Mouse (Mus musculus) megakaryocyte, adult 5-6 weeks (primary cell): ENCODE data around the gene Cnpy2. TPM values are rescaled to one million over a fixed set of nuclear protein-coding genes. Genes with fewer than 3 reads are reported as not detected.
A peak's percentile ranks its signal among the peaks of the same experiment; 100 is the strongest.
"Not testable (repeated sequence)": the region's sequence is repeated elsewhere in the genome, so short reads cannot be mapped to it uniquely, and the experiment has no call there.

Experiments
- ATAC-seq: 2 replicates; pipeline ENCODE4 v1.8.0; 2016; ENCODE audit warnings: mild to moderate bottlenecking, inconsistent platforms; ENCODE audit not compliant: poor library complexity, severe bottlenecking
- total RNA-seq, 2 experiments: library from RNA; stranded (forward) in 1 of 2; stranded (reverse) in 1 of 2; fragments of 153-499, 151-499 nt in 1 of 2; fragments of 221-1000, 200-1000 nt in 1 of 2; gene quantifications; 2 replicates each; pipeline versions ENCODE4 v1.2.3 to v1.2.4; 2015 to 2017

Cnpy2 gene
- total RNA-seq, 2 experiments from 2014 or later, result 78.6 to 84.5 TPM

- ATAC-seq, result no peak
Measured at GRCm38 (mm10) chr10:128310177-128310576, 12.1 kb upstream of the Cnpy2 start.

DNA sequence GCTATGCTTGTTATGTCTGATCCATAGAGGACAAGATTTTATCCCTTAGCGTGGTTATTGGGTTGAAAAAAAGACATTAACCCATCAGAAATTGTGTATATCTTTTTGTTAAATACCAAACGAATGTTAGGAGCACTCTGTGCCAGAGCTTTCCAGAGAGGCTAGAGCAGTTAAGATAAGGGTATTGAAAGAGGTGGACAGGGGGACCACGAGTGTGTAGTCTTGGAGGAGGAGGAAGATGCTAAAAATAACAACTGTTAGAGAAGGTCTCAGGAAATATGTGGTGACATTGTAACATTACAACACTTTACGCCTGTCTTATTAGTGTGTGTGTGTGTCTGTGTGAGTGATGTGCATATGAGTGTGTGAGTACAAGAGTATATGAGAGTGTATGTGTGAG lies 11.4 kb upstream of the Cnpy2 start:
- no peak for ATAC-seq

GRCm38 (mm10) chr10:128315578-128315977 lies 6.7 kb upstream of the Cnpy2 start:
- no peak for ATAC-seq

GRCm38 (mm10) chr10:128321641-128322040 lies 618 bp upstream of the Cnpy2 start:
- ATAC-seq, result no peak

DNA sequence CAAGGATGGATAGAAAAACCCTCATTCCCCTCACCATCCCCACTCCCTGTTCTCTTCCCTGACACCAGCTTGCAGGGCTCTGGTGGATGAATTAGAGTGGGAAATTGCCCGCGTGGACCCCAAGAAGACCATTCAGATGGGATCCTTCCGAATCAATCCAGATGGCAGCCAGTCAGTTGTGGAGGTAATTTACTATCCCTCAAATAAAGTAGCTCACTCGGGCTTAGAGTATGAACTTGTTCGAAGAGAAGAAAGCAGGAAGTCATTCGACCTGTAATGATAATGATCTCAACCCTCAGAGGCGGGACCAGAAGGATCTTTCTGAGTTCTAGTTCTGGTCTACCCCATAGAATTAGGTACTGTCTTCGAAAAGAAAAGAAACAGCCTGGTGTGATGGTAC lies 1.3 kb downstream of the Cnpy2 start:
- no peak for ATAC-seq

DNA sequence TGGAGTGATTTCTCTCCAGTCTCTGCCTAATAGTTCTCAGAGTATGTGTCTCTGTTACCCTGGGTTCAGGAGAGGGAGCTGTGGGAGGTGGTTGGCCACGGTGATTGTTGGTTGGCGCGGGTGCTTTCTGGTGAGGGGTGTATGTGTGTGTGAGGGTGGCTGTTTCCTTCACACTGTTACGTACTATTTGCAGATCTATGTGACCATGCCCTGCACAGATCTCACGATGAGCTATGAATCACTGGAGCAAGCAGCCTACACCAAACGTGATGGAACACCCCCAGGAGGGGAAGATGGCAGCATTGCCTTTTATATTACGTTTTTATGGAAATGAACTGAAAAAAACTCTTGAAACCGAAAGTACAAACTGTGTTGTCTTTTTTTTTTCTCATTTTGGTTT lies 4.6 kb downstream of the Cnpy2 start:
- ATAC-seq, result no peak

GRCm38 (mm10) chr10:128327610-128328009 lies 5.4 kb downstream of the Cnpy2 start:
- ATAC-seq, result no peak

DNA sequence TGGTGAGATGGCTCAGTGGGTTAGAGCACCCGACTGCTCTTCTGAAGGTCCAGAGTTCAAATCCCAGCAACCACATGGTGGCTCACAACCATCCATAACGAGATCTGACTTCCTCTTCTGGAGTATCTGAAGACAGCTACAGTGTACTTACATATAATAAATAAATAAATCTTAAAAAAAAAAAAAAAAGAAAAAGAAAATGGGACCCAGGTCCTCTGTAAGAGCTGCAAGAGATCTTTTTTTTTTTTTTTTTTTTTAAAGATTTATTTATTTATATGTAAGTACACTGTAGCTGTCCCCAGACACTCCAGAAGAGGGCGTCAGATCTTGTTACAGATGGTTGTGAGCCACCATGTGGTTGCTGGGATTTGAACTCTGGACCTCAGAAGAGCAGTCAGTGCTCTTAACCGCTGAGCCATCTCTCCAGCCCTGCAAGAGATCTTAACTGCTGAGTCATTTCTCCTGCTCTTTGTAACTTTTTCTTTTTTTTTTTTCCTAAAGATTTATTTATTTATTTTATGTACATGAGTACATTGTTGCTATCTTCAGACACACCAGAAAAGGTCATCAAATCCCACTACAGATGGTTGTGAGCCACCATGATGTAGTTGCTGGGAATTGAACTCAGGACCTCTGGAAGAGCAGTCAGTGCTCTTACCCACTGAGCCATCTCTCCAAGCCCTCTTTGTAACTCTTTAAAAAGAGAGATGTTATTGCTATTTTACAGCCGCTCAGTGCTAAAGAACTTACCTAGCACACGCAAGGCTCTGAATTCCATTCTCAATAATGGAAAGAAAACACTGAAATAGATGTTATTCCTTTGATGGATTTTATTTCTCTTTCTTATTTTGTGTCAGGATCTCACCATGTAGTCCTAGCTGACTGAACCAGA lies 10.3 kb downstream of the Cnpy2 start:
- ATAC-seq, result not testable (repeated sequence)

GRCm38 (mm10) chr10:128335582-128335981 lies 13.3 kb downstream of the Cnpy2 start:
- ATAC-seq, result peak; percentile 33; the same call in 1 of the 2 replicates

- no peak for ATAC-seq
Measured at GRCm38 (mm10) chr10:128336195-128336594, 13.9 kb downstream of the Cnpy2 start.

DNA sequence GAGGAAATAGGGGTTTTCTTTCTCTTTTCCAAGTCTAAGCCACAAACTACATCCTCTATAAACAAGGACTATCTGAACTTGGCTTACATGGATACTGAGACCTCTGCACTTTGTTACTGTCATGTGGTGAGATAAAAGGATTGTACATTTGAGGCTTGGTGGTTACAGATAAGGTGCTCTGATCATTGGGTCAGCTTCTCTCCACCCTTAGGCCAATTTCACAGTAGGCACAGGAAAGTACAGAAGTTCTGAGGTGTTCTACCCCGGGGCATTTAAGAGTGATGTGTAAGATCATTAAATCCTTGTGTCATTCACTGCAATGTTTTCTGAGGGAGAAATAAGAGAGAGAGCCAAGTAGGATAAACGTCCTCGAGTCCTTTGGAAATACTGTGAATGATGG lies 14.3 kb downstream of the Cnpy2 start:
- ATAC-seq, result no peak

- peak; percentile 91 for ATAC-seq
Measured at GRCm38 (mm10) chr10:128337306-128338181, 15.3 kb downstream of the Cnpy2 start, which contains the start of gene Cs. Gene Cs, plus strand, starts transcription at chr10:128337734.

GRCm38 (mm10) chr10:128338415-128338814 lies 16.2 kb downstream of the Cnpy2 start:
- ATAC-seq, result peak; percentile 53

GRCm38 (mm10) chr10:128338948-128339347 lies 16.7 kb downstream of the Cnpy2 start:
- ATAC-seq, result no peak

GRCm38 (mm10) chr10:128340257-128340656 lies 18.0 kb downstream of the Cnpy2 start:
- no peak for ATAC-seq

DNA sequence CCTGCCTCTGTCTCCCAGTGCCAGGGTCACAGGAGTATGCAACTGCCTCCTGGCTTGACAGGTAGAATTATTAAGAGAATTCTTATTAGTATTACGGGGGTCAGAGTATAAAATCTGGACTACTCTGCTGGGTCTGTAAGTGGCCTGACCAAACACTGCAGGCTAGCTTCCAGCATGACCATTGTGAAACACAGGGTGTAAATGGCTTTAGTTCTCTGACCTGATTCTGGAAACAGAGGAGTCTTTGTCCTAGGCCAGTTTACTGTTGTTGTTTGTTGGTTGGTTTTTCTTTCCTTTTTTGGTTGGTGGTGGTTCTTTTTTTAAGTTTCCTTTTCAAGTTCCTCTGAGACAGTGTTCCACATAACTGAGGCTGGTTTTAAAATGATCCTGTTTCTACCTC lies 21.2 kb downstream of the Cnpy2 start:
- ATAC-seq, result no peak

DNA sequence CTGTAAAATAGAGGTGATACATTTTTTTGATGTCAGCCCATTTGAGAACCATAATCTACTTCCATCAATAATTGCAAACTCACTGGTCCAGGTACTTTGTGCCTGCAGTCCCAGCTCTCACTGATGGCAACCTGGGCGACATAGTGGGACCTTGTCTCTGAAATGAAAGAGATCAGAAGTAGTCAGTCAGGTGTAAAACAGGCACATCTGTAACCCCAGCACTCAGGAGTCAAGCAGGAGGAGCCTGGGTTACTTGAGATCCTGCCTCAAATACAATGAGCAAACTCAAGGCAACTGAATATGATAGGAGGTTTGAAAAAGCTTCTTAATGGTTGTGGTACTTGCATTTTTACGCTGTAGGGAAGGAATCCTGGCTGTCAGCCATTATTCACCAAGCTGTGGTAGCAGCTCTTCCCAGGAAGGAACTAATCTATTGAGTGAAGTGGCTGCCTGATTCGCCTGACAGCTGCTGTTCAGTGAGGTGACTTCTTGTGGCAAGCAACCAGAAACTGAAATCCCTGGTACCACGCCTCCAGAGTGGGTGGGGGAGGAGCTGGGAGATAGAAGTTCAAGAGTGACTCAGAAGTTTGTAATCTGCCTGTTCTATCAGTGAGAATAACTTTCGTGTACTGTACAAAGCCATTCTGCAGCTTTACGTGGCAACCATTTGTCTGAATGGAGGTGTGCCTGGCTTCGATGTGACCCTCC lies 22.5 kb downstream of the Cnpy2 start:
- peak; percentile 98 for ATAC-seq

GRCm38 (mm10) chr10:128347541-128347940 lies 25.3 kb downstream of the Cnpy2 start:
- ATAC-seq, result no peak

- ATAC-seq, result peak; percentile 74
Measured at GRCm38 (mm10) chr10:128358796-128359195, 36.5 kb downstream of the Cnpy2 start.

DNA sequence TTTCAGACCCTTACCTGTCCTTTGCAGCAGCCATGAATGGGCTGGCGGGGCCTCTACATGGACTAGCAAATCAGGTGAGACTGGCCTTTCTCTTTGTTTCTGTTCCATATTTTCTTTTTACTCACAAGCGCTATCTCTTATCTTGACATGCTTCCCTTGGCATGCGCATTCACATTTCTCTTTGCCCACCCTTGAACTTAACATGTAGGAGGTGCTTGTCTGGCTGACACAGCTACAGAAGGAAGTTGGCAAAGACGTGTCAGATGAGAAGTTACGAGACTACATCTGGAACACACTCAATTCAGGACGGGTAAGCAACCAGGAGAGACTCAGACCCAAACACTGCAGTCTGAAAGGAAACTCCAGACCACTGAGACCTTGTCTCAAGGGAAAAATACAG lies 37.0 kb downstream of the Cnpy2 start:
- no peak for ATAC-seq

DNA sequence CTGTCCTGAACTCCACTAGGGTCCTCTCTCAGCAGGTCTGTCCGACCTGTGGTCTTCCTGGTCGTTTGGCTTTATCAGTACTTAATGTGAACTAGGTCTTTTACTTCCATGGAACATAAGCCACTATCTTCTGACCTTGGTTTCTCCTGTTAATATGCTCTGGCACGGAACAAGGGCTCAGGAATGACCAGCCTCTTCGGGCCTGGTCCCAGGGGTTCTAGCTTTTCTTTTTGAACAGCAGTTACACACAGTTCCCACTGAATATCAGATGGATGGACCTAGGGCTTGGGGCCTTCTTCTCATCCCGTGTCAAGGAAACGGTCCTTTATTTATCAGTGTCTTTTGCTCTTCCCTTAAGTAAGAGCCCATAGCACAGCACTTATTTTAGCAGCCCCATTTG lies 39.6 kb downstream of the Cnpy2 start:
- ATAC-seq, result no peak
